Comparison of ENCODE assay signal across 8 mouse cellular contexts in genomic region chr8:66450691-66451090, GRCm38 (mm10). TPM values are rescaled to one million over a fixed set of nuclear protein-coding genes. Genes with fewer than 3 reads are reported as not detected.
DNase-seq lines count a peak whose midpoint lies in the region; ATAC-seq and TF ChIP-seq lines count a peak whose summit lies in the region.
"Had no signal": no experiment of that assay in that cellular context is flagged by ENCODE, and none has a peak within 500 bp of the region (broad histone marks: within the 10 kb centered on the region; RNA-seq: fewer than 3 reads in every experiment).

No protein-coding gene starts in this region.

- H3K9me3 ChIP-seq in kidney, embryonic 15.5 days (replicated peaks): no peaks in the 10 kb centered on the region
- no peaks in the 10 kb centered on the region for H3K9me3 ChIP-seq in midbrain, postnatal 0 days (ENCODE audit: low read length)
- H3K9me3 ChIP-seq: embryonic facial prominence, embryonic 12.5 days had no signal

- no peaks in the 10 kb centered on the region for H3K4me1 ChIP-seq in kidney, embryonic 15.5 days
- H3K4me1 ChIP-seq in midbrain, postnatal 0 days (ENCODE audit: insufficient read depth, low read length): no peaks in the 10 kb centered on the region
- H3K4me1 ChIP-seq: embryonic facial prominence, embryonic 12.5 days had no signal

- H3K27ac ChIP-seq in kidney, embryonic 15.5 days: no peak overlapping the region
- H3K27ac ChIP-seq in midbrain, postnatal 0 days (ENCODE audit: low read depth, low read length): no peak overlapping the region
- H3K27ac ChIP-seq: embryonic facial prominence, embryonic 12.5 days had no signal

- WGBS in kidney, embryonic 15.5 days: 31% methylated on average over 5 of the region's 5 CpGs
- WGBS in midbrain, postnatal 0 days: 17% methylated on average over 5 of the region's 5 CpGs

- H3ac ChIP-seq in C2C12 (ENCODE audit: control insufficient read depth, insufficient read length, low read depth): no peak overlapping the region

- H3K4me3 ChIP-seq in kidney, embryonic 15.5 days (replicated peaks): no peak overlapping the region
- H3K4me3 ChIP-seq in C2C12 (ENCODE audit: insufficient read depth, poor library complexity, severe bottlenecking): no peak overlapping the region
- no peak overlapping the region for H3K4me3 ChIP-seq in midbrain, postnatal 0 days (ENCODE audit: low read depth, low read length)
- H3K4me3 ChIP-seq: embryonic facial prominence, embryonic 12.5 days had no signal

- H3K79me3 ChIP-seq in C2C12 (ENCODE audit: low read depth): no peaks in the 10 kb centered on the region

- H3K9ac ChIP-seq in kidney, embryonic 15.5 days: no peak overlapping the region
- H3K9ac ChIP-seq in midbrain, postnatal 0 days (replicated peaks; ENCODE audit: low read length, poor library complexity, severe bottlenecking): no peak overlapping the region
- H3K9ac ChIP-seq: embryonic facial prominence, embryonic 12.5 days had no signal

- H3K36me3 ChIP-seq in kidney, embryonic 15.5 days: no peaks in the 10 kb centered on the region
- no peaks in the 10 kb centered on the region for H3K36me3 ChIP-seq in C2C12 (ENCODE audit: control insufficient read depth, insufficient read depth)
- H3K36me3 ChIP-seq in midbrain, postnatal 0 days (ENCODE audit: insufficient read depth, low read length): no peaks in the 10 kb centered on the region
- H3K36me3 ChIP-seq: embryonic facial prominence, embryonic 12.5 days had no signal

- peak; percentile 10 for TF ChIP-seq CTCF in C2C12 (IDR thresholded peaks at IDR 0.05; ENCODE audit: control insufficient read depth, insufficient read depth, insufficient read length)
- peak; percentile 79 for TF ChIP-seq CTCF in midbrain, postnatal 0 days (IDR thresholded peaks at IDR 0.05)

- no peak overlapping the region for H3K4me2 ChIP-seq in kidney, embryonic 15.5 days
- H3K4me2 ChIP-seq in midbrain, postnatal 0 days (ENCODE audit: low read depth, low read length, poor library complexity, severe bottlenecking): no peak overlapping the region
- H3K4me2 ChIP-seq: embryonic facial prominence, embryonic 12.5 days had no signal

- DNase-seq in kidney, adult 18-20 months: peak; percentile 38
- DNase-seq in NIH3T3 (ENCODE audit: low read depth): peak; percentile 70
- DNase-seq in layer of hippocampus, adult 18-20 months (ENCODE audit: low spot score in 2 of 2): peak; percentile 17 to 78
- no peak for DNase-seq in midbrain, postnatal 0 days (ENCODE audit: low spot score)

- no peaks in the 10 kb centered on the region for H3K79me2 ChIP-seq in C2C12 (ENCODE audit: control insufficient read depth, insufficient read depth)

- no peaks in the 10 kb centered on the region for H3K27me3 ChIP-seq in kidney, embryonic 15.5 days
- H3K27me3 ChIP-seq in C2C12 (ENCODE audit: control insufficient read depth, insufficient read depth, insufficient read length): no peaks in the 10 kb centered on the region
- no peaks in the 10 kb centered on the region for H3K27me3 ChIP-seq in midbrain, postnatal 0 days (ENCODE audit: insufficient read depth, low read length)
- H3K27me3 ChIP-seq: embryonic facial prominence, embryonic 12.5 days had no signal

- no peak for ATAC-seq in kidney, embryonic 15.5 days (replicated peaks; ENCODE audit: low FRiP score)
- peak; percentile 89 for ATAC-seq in common myeloid progenitor, adult 5-6 weeks (replicated peaks; ENCODE audit: low read depth, poor library complexity, severe bottlenecking)
- ATAC-seq in midbrain, postnatal 0 days (ENCODE audit: low FRiP score): no peak

TF ChIP-seq in C2C12, 6 proteins besides CTCF, POLR2A, EP300 and RAD21:
- TF ChIP-seq FOSL1 (IDR thresholded peaks at IDR 0.05; ENCODE audit: insufficient read depth, low read length, poor library complexity, severe bottlenecking) (no peak), MYOG (IDR thresholded peaks at IDR 0.05; ENCODE audit: control insufficient read depth, extremely low read depth, insufficient read length) (no peak), MAX (IDR thresholded peaks at IDR 0.05) (no peak), USF1 (IDR thresholded peaks at IDR 0.05; ENCODE audit: low read depth) (no peak), CEBPB (IDR thresholded peaks at IDR 0.05; ENCODE audit: low read depth) (no peak), MYOD1 (IDR thresholded peaks at IDR 0.05; ENCODE audit: control insufficient read depth, insufficient read length, low read depth) (no peak)
TF ChIP-seq in C2C12: peak in this region for 0.

RNA-seq across cellular contexts. Expression of gene Tma16, which starts 35.6 kb away (rescaled TPM):
- 14.6 and 15.9 TPM in 2 replicates for polyA plus RNA-seq in kidney, embryonic 15.5 days (2015; fragmentation: Nextera tagmentation; extraction: Ambion mirVana)
- polyA plus RNA-seq in C2C12 (2012; fragmentation: generic; extraction: Trizol): 4.7 TPM
- total RNA-seq in common myeloid progenitor, adult 5-6 weeks (2017): 44.7 and 57.1 TPM in 2 replicates
- total RNA-seq in layer of hippocampus, adult 18-20 months (2021): 1 to 10 TPM; 9.2 to 9.7 TPM
- 13.3 and 14.8 TPM in 2 replicates for total RNA-seq in midbrain, postnatal 0 days (2014; rRNA removed)
- 10.9 and 12.5 TPM in 2 replicates for polyA plus RNA-seq in midbrain, postnatal 0 days (2015; fragmentation: Nextera tagmentation; extraction: Ambion mirVana)
